Mouse (Mus musculus): ENCODE results near the gene Abcf1.

DNA sequence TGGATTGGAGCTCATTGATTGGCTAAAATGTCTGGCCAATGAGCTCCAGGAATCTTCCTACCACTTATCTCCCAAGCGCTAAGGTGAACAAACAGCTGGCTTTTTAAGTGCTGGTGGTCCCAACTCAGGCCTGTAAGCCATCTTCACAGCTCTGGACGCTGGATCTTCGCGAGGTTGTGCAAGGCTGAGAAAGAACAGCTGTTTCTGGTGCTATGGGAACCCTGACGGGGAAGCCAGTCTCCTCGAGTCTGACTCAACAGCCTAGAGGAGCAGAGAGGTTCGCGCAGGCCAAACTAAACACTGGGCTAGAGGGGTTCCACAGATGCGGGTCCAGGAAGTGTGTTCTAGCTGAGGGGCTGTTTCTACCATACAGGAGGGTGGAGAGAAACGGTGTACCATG, 22.2 kb upstream of the Abcf1 start:
- no peak for TF ChIP-seq SMC3 (IDR thresholded peaks at IDR 0.05; ENCODE audit: low read depth, low read length)
- TF ChIP-seq CTCF (conservative IDR thresholded peaks at IDR 0.05 in 1 of 2, IDR thresholded peaks at IDR 0.05 in 1 of 2; ENCODE audit: low read depth in 2 of 2, low read length in 2 of 2) = no peak
- no peak for TF ChIP-seq EP300 (IDR thresholded peaks at IDR 0.05; ENCODE audit: low read length)
- no peak for TF ChIP-seq TBP (conservative IDR thresholded peaks at IDR 0.05; ENCODE audit: low read depth, low read length)
- TF ChIP-seq POLR2A (IDR thresholded peaks at IDR 0.05; ENCODE audit: low read depth, low read length) = no peak
- TF ChIP-seq UBTF (IDR thresholded peaks at IDR 0.05; ENCODE audit: low read depth, low read length) = no peak
- no peak for TF ChIP-seq JUND (conservative IDR thresholded peaks at IDR 0.05; ENCODE audit: low read depth, low read length)
- no peak for TF ChIP-seq CHD2 (IDR thresholded peaks at IDR 0.05; ENCODE audit: low read length)
- TF ChIP-seq ZKSCAN1 (IDR thresholded peaks at IDR 0.05; ENCODE audit: borderline replicate concordance, low read depth, low read length) = no peak
- TF ChIP-seq MYC (IDR thresholded peaks at IDR 0.05; ENCODE audit: low read depth, low read length) = no peak
- TF ChIP-seq ZMIZ1 (IDR thresholded peaks at IDR 0.05; ENCODE audit: low read depth, low read length) = no peak
